Mouse (Mus musculus) bone marrow macrophage, adult 2 months (primary cell): ENCODE results near the gene Agtpbp1.

ENCODE experiments used
- CTCF ChIP-seq: IDR thresholded peaks from 2 replicates; pipeline ENCODE4 v1.5.1; 2012; ENCODE audit warnings: low read depth, mild to moderate bottlenecking, low read length, moderate library complexity
- POLR2A ChIP-seq: IDR thresholded peaks from 2 replicates; pipeline ENCODE4 v1.6.1; 2012; ENCODE audit warnings: mild to moderate bottlenecking, low read depth, low read length, borderline replicate concordance

GRCm38 (mm10) chr13:59509644-59510366 lies 75.2 kb downstream of the Agtpbp1 start:
- TF ChIP-seq CTCF = no peak
- TF ChIP-seq POLR2A = no peak
